ENCODE assay signal across 14 mouse cellular contexts in the genomic region with DNA sequence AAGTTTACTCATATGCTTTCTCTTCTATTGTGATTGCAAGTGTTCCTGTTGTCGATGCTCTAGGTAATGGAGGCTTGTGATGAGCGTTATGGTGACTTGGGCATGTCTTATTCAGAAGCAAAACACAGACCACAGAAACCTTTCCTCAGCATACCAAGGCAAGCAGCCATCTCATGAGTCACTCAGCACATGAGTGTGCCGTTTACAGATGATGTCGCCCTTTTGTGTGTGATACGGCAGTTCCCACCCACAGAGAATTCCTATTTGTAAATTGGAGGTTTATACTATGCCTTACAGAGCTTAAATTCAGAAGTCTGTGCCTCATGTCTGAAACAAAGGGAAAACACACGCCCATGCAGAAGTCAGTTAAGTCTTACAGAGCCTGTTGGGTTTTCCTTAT. TPM values are rescaled to one million over a fixed set of nuclear protein-coding genes. Genes with fewer than 3 reads are reported as not detected.
DNase-seq lines count a peak whose midpoint lies in the region; ATAC-seq and TF ChIP-seq lines count a peak whose summit lies in the region.
"Had no signal": no experiment of that assay in that cellular context is flagged by ENCODE, and none has a peak within 500 bp of the region (broad histone marks: within the 10 kb centered on the region; RNA-seq: fewer than 3 reads in every experiment).

No protein-coding gene starts in this region.

- peaks cover 21% of the 10 kb centered on the region for H3K4me1 ChIP-seq in forebrain, embryonic 16.5 days (replicated peaks; ENCODE audit: control insufficient read depth, insufficient read depth, low read length)
- peaks cover 8% of the 10 kb centered on the region; the same call in 1 of the 2 replicates for H3K4me1 ChIP-seq in forebrain, embryonic 11.5 days (replicated peaks; ENCODE audit: control insufficient read depth, insufficient read depth, low read length)

- no peak overlapping the region for H3K9ac ChIP-seq in forebrain, embryonic 16.5 days (replicated peaks; ENCODE audit: low read depth, low read length)
- no peak overlapping the region for H3K9ac ChIP-seq in forebrain, embryonic 11.5 days (ENCODE audit: low read length)
- H3K9ac ChIP-seq: lung, embryonic 14.5 days had no signal

- H3K27ac ChIP-seq in forebrain, embryonic 16.5 days (ENCODE audit: low read length): no peak overlapping the region
- H3K27ac ChIP-seq in forebrain, embryonic 11.5 days (ENCODE audit: low read depth, low read length): no peak overlapping the region

- no peak overlapping the region for H3K4me3 ChIP-seq in forebrain, embryonic 16.5 days (replicated peaks; ENCODE audit: low read length)
- H3K4me3 ChIP-seq in forebrain, embryonic 11.5 days (ENCODE audit: low read depth, low read length): no peak overlapping the region
- no peak overlapping the region for H3K4me3 ChIP-seq in C2C12 (ENCODE audit: insufficient read depth, poor library complexity, severe bottlenecking)

- H3K9me3 ChIP-seq in forebrain, embryonic 16.5 days (ENCODE audit: control insufficient read depth, low read length): no peaks in the 10 kb centered on the region
- H3K9me3 ChIP-seq in forebrain, embryonic 11.5 days (ENCODE audit: control insufficient read depth, low read length): no peaks in the 10 kb centered on the region

- no peaks in the 10 kb centered on the region for H3K27me3 ChIP-seq in forebrain, embryonic 16.5 days (replicated peaks; ENCODE audit: control insufficient read depth, insufficient read depth, low read length)
- H3K27me3 ChIP-seq in forebrain, embryonic 11.5 days (ENCODE audit: control insufficient read depth, insufficient read depth, low read length): no peaks in the 10 kb centered on the region
- no peaks in the 10 kb centered on the region for H3K27me3 ChIP-seq in C2C12 (ENCODE audit: control insufficient read depth, insufficient read depth, insufficient read length)

- no peaks in the 10 kb centered on the region for H3K79me2 ChIP-seq in C2C12 (ENCODE audit: control insufficient read depth, insufficient read depth)

- WGBS in forebrain, embryonic 16.5 days: 26% methylated on average over 6 of the region's 6 CpGs
- WGBS in forebrain, embryonic 11.5 days: 66% methylated on average over 6 of the region's 6 CpGs

- H3K4me2 ChIP-seq in forebrain, embryonic 16.5 days (ENCODE audit: low read length): no peak overlapping the region
- H3K4me2 ChIP-seq in forebrain, embryonic 11.5 days (ENCODE audit: low read depth, low read length, severe bottlenecking): no peak overlapping the region
- H3K4me2 ChIP-seq: lung, embryonic 14.5 days had no signal

- no peak for TF ChIP-seq CTCF in C2C12 (IDR thresholded peaks at IDR 0.05; ENCODE audit: control insufficient read depth, insufficient read depth, insufficient read length)

- no peaks in the 10 kb centered on the region for H3K79me3 ChIP-seq in C2C12 (ENCODE audit: low read depth)

- H3ac ChIP-seq in C2C12 (ENCODE audit: control insufficient read depth, insufficient read length, low read depth): no peak overlapping the region

- H3K36me3 ChIP-seq in forebrain, embryonic 16.5 days (ENCODE audit: control insufficient read depth, insufficient read depth): 0 out of 2 replicates have a peak, but pooled peaks cover 2% of the 10 kb centered on the region
- H3K36me3 ChIP-seq in forebrain, embryonic 11.5 days (ENCODE audit: control insufficient read depth, insufficient read depth, low read length): no peaks in the 10 kb centered on the region
- peaks cover 4% of the 10 kb centered on the region for H3K36me3 ChIP-seq in C2C12 (ENCODE audit: control insufficient read depth, insufficient read depth)

- peak; percentile 21; the same call in 1 of the 2 replicates for ATAC-seq in forebrain, embryonic 16.5 days
- ATAC-seq in forebrain, embryonic 11.5 days (replicated peaks; ENCODE audit: low FRiP score): no peak
- ATAC-seq: CD4-positive, CD25-positive, alpha-beta regulatory T cell, adult 4 months; midbrain, embryonic 16.5 days had no signal

- no peak for DNase-seq in forebrain, embryonic 11.5 days (ENCODE audit: low spot score)
- peak; percentile 44 for DNase-seq in layer of hippocampus, adult 9-11 months
- no peak for DNase-seq in layer of hippocampus, postnatal 25 days (ENCODE audit: extremely low spot score in 1 of 2, low spot score in 1 of 2)
- peak; percentile 86 for DNase-seq in fibroblast of lung, adult 2 months (ENCODE audit: low read depth)
- no peak for DNase-seq in c-Kit-positive CD71-positive TER-119-positive erythroid progenitor cells, embryonic 14.5 days (ENCODE audit: low spot score)
- no peak for DNase-seq in urinary bladder, postnatal 10 days (ENCODE audit: low spot score)
- DNase-seq: cerebellum, adult 18-20 months; kidney, adult 9 months; lung, embryonic 14.5 days; thymus, postnatal 25 days had no signal

TF ChIP-seq in C2C12, 6 proteins besides CTCF, POLR2A, EP300 and RAD21:
- TF ChIP-seq USF1 (IDR thresholded peaks at IDR 0.05; ENCODE audit: low read depth) (no peak), CEBPB (IDR thresholded peaks at IDR 0.05; ENCODE audit: low read depth) (no peak), MAX (IDR thresholded peaks at IDR 0.05) (peak; percentile 59), FOSL1 (IDR thresholded peaks at IDR 0.05; ENCODE audit: insufficient read depth, low read length, poor library complexity, severe bottlenecking) (peak; percentile 45), MYOG (IDR thresholded peaks at IDR 0.05; ENCODE audit: control insufficient read depth, extremely low read depth, insufficient read length) (no peak)

RNA-seq across cellular contexts. Expression of a gene that starts 49.0 kb away (rescaled TPM):
- 1.1 and 1.3 TPM in 2 replicates for polyA plus RNA-seq in forebrain, embryonic 16.5 days (2015; fragmentation: Nextera tagmentation; extraction: Ambion mirVana)
- 1.8 and 2.5 TPM in 2 replicates for polyA plus RNA-seq in forebrain, embryonic 11.5 days (2014; fragmentation: Nextera tagmentation; extraction: Ambion mirVana)
- total RNA-seq in layer of hippocampus, postnatal 25 days (2021): 1 to 10 TPM; 2.0 to 2.3 TPM
- polyA plus RNA-seq in C2C12 (2012; fragmentation: generic; extraction: Trizol): 0.05 TPM

Comparison
In these comparisons a context has a peak if more than half of its experiments do, and no peak if none do; other contexts are left out.
1. DNase-seq: peak in layer of hippocampus, adult 9-11 months (single experiment) and fibroblast of lung, adult 2 months (single experiment); none in forebrain, embryonic 11.5 days (single experiment), layer of hippocampus, postnatal 25 days (0 of 2), c-Kit-positive CD71-positive TER-119-positive erythroid progenitor cells, embryonic 14.5 days (single experiment) and urinary bladder, postnatal 10 days (single experiment).